Mouse (Mus musculus): Measurements from ENCODE around the gene Syt3. TPM values are rescaled to one million over a fixed set of nuclear protein-coding genes. Genes with fewer than 3 reads are reported as not detected.
A peak's percentile ranks its signal among the peaks of the same experiment; 100 is the strongest.

The Syt3 gene
- polyA plus RNA-seq, 1 experiment from 2014 or later, result not detected

- no peak overlapping the region for H3K27ac ChIP-seq (replicated peaks)
- no peaks in the 10 kb centered on the region for H3K36me3 ChIP-seq (replicated peaks)
- H3K27me3 ChIP-seq, result peaks cover 81% of the 10 kb centered on the region
- no peak overlapping the region for H3K4me2 ChIP-seq
- H3K4me1 ChIP-seq (replicated peaks), result no peaks in the 10 kb centered on the region
- no peak overlapping the region for H3K4me3 ChIP-seq (replicated peaks)
- no peak overlapping the region for H3K9ac ChIP-seq
- ATAC-seq (ENCODE audit: insufficient read depth), result no peak
- H3K9me3 ChIP-seq (replicated peaks), result no peaks in the 10 kb centered on the region
- 16% methylated on average over 8 of the region's 8 CpGs for WGBS (ENCODE audit: insufficient replicate concordance)
Measured at GRCm38 (mm10) chr7:44427666-44428065, 43.8 kb downstream of the Syt3 start.

GRCm38 (mm10) chr7:44428171-44428950, 44.5 kb downstream of the Syt3 start:
- Histone ChIP-seq H3K4me3 (replicated peaks) (no peak overlapping the region), H3K4me2 (no peak overlapping the region), H3K36me3 (replicated peaks) (no peaks in the 10 kb centered on the region), H3K4me1 (replicated peaks) (peaks cover 3% of the 10 kb centered on the region), H3K27ac (replicated peaks) (no peak overlapping the region), H3K27me3 (peaks cover 88% of the 10 kb centered on the region), H3K9me3 (replicated peaks) (no peaks in the 10 kb centered on the region), H3K9ac (no peak overlapping the region)
- no peak for ATAC-seq (ENCODE audit: insufficient read depth)
- 5% methylated on average over 27 of the region's 38 CpGs for WGBS (ENCODE audit: insufficient replicate concordance)

- Histone ChIP-seq H3K9ac (no peak within 1 kb of the TSS), H3K36me3 (replicated peaks) (no peaks in the 10 kb centered on the region), H3K27ac (replicated peaks) (no peak within 1 kb of the TSS), H3K27me3 (peaks cover 88% of the 10 kb centered on the region), H3K4me2 (peak within 1 kb of the TSS; percentile 18; the same call in 1 of the 2 replicates), H3K4me3 (replicated peaks) (0 out of 2 replicates have a peak within 1 kb of the TSS, but pooled peaks have one; percentile 10), H3K9me3 (replicated peaks) (no peaks in the 10 kb centered on the region), H3K4me1 (replicated peaks) (peaks cover 10% of the 10 kb centered on the region)
- ATAC-seq (ENCODE audit: insufficient read depth), result no peak
- WGBS (ENCODE audit: insufficient replicate concordance), result 3% methylated on average over 68 of the region's 69 CpGs
Measured at GRCm38 (mm10) chr7:44428968-44429521, 45.1 kb downstream of the Syt3 start, which contains the start of gene Lrrc4b. Lrrc4b (plus strand) TSS chr7:44429018.

GRCm38 (mm10) chr7:44429534-44430488, 45.9 kb downstream of the Syt3 start:
- ATAC-seq (ENCODE audit: insufficient read depth), result no peak
- Histone ChIP-seq H3K4me2 (no peak overlapping the region), H3K36me3 (replicated peaks) (no peaks in the 10 kb centered on the region), H3K27me3 (peaks cover 93% of the 10 kb centered on the region), H3K9ac (no peak overlapping the region), H3K4me3 (replicated peaks) (no peak overlapping the region), H3K27ac (replicated peaks) (no peak overlapping the region), H3K4me1 (replicated peaks) (peaks cover 12% of the 10 kb centered on the region), H3K9me3 (replicated peaks) (no peaks in the 10 kb centered on the region)
- WGBS (ENCODE audit: insufficient replicate concordance), result 4% methylated on average over 32 of the region's 32 CpGs

- H3K36me3 ChIP-seq (replicated peaks), result no peaks in the 10 kb centered on the region
- no peaks in the 10 kb centered on the region for H3K9me3 ChIP-seq (replicated peaks)
- peaks cover 88% of the 10 kb centered on the region for H3K27me3 ChIP-seq
- no peak for ATAC-seq (ENCODE audit: insufficient read depth)
- no peak overlapping the region for H3K4me3 ChIP-seq (replicated peaks)
- 69% methylated on average over 6 of the region's 6 CpGs for WGBS (ENCODE audit: insufficient replicate concordance)
- H3K9ac ChIP-seq, result no peak overlapping the region
- H3K27ac ChIP-seq (replicated peaks), result no peak overlapping the region
- no peak overlapping the region for H3K4me2 ChIP-seq
- H3K4me1 ChIP-seq (replicated peaks), result peaks cover 34% of the 10 kb centered on the region
Measured at GRCm38 (mm10) chr7:44432550-44432949, 48.6 kb downstream of the Syt3 start.

- no peak overlapping the region for H3K4me2 ChIP-seq
- H3K27me3 ChIP-seq, result peaks cover 88% of the 10 kb centered on the region
- H3K9ac ChIP-seq, result no peak overlapping the region
- H3K4me3 ChIP-seq (replicated peaks), result no peak overlapping the region
- H3K36me3 ChIP-seq (replicated peaks), result no peaks in the 10 kb centered on the region
- peak; percentile 72 for ATAC-seq (ENCODE audit: insufficient read depth)
- no peak overlapping the region for H3K27ac ChIP-seq (replicated peaks)
- peaks cover 34% of the 10 kb centered on the region for H3K4me1 ChIP-seq (replicated peaks)
- 5% methylated on average over 7 of the region's 7 CpGs for WGBS (ENCODE audit: insufficient replicate concordance)
- H3K9me3 ChIP-seq (replicated peaks), result no peaks in the 10 kb centered on the region
Measured at GRCm38 (mm10) chr7:44433371-44433770, 49.5 kb downstream of the Syt3 start.

GRCm38 (mm10) chr7:44434089-44434488, 50.2 kb downstream of the Syt3 start:
- ATAC-seq (ENCODE audit: insufficient read depth), result no peak
- 65% methylated on average over 9 of the region's 9 CpGs for WGBS (ENCODE audit: insufficient replicate concordance)
- no peaks in the 10 kb centered on the region for H3K9me3 ChIP-seq (replicated peaks)

GRCm38 (mm10) chr7:44435796-44436195, 51.9 kb downstream of the Syt3 start:
- WGBS (ENCODE audit: insufficient replicate concordance), result 48% methylated on average over 5 of the region's 5 CpGs
- Histone ChIP-seq H3K9me3 (replicated peaks) (no peaks in the 10 kb centered on the region), H3K27ac (replicated peaks) (no peak overlapping the region), H3K4me3 (replicated peaks) (no peak overlapping the region), H3K9ac (no peak overlapping the region), H3K4me1 (replicated peaks) (peaks cover 34% of the 10 kb centered on the region), H3K36me3 (replicated peaks) (no peaks in the 10 kb centered on the region), H3K4me2 (no peak overlapping the region), H3K27me3 (peaks cover 88% of the 10 kb centered on the region)
- no peak for ATAC-seq (ENCODE audit: insufficient read depth)

More at GRCm38 (mm10) chr7:44434089-44434488, 50.2 kb downstream of the Syt3 start:
- Histone ChIP-seq H3K36me3 (replicated peaks) (no peaks in the 10 kb centered on the region), H3K9ac (no peak overlapping the region), H3K27ac (replicated peaks) (no peak overlapping the region), H3K27me3 (peaks cover 88% of the 10 kb centered on the region), H3K4me3 (replicated peaks) (no peak overlapping the region), H3K4me1 (replicated peaks) (peaks cover 34% of the 10 kb centered on the region), H3K4me2 (no peak overlapping the region)

GRCm38 (mm10) chr7:44436267-44436666, 52.4 kb downstream of the Syt3 start:
- no peak overlapping the region for H3K4me3 ChIP-seq (replicated peaks)
- ATAC-seq (ENCODE audit: insufficient read depth), result no peak
- H3K4me1 ChIP-seq (replicated peaks), result peaks cover 34% of the 10 kb centered on the region
- 4% methylated on average over 1 of the region's 1 CpGs for WGBS (ENCODE audit: insufficient replicate concordance)
- no peaks in the 10 kb centered on the region for H3K9me3 ChIP-seq (replicated peaks)
- no peak overlapping the region for H3K9ac ChIP-seq
- H3K27me3 ChIP-seq, result peaks cover 88% of the 10 kb centered on the region
- 0 out of 2 replicates have a peak overlapping the region, but pooled peaks have one; percentile 1 for H3K27ac ChIP-seq (replicated peaks)
- H3K36me3 ChIP-seq (replicated peaks), result no peaks in the 10 kb centered on the region
- H3K4me2 ChIP-seq, result no peak overlapping the region

GRCm38 (mm10) chr7:44437188-44437587, 53.3 kb downstream of the Syt3 start:
- Histone ChIP-seq H3K27me3 (peaks cover 88% of the 10 kb centered on the region), H3K4me1 (replicated peaks) (peaks cover 34% of the 10 kb centered on the region), H3K27ac (replicated peaks) (no peak overlapping the region), H3K9me3 (replicated peaks) (no peaks in the 10 kb centered on the region), H3K4me3 (replicated peaks) (no peak overlapping the region), H3K36me3 (replicated peaks) (no peaks in the 10 kb centered on the region), H3K4me2 (no peak overlapping the region), H3K9ac (no peak overlapping the region)
- WGBS (ENCODE audit: insufficient replicate concordance), result 28% methylated on average over 1 of the region's 1 CpGs
- no peak for ATAC-seq (ENCODE audit: insufficient read depth)

- no peaks in the 10 kb centered on the region for H3K36me3 ChIP-seq (replicated peaks)
- no peak overlapping the region for H3K4me3 ChIP-seq (replicated peaks)
- H3K9me3 ChIP-seq (replicated peaks), result no peaks in the 10 kb centered on the region
- ATAC-seq (ENCODE audit: insufficient read depth), result no peak
- peaks cover 88% of the 10 kb centered on the region for H3K27me3 ChIP-seq
- no peak overlapping the region for H3K27ac ChIP-seq (replicated peaks)
- no peak overlapping the region for H3K9ac ChIP-seq
- peaks cover 34% of the 10 kb centered on the region for H3K4me1 ChIP-seq (replicated peaks)
- no peak overlapping the region for H3K4me2 ChIP-seq
- WGBS (ENCODE audit: insufficient replicate concordance), result 50% methylated on average over 8 of the region's 8 CpGs
Measured at GRCm38 (mm10) chr7:44437933-44438332, 54.0 kb downstream of the Syt3 start.

Measured in liver, embryonic 15.5 days (tissue).